Mouse (Mus musculus) right cerebral cortex, postnatal 14 days (tissue): ENCODE data around the gene Per3.

Experiments used
- DNase-seq: peaks from one replicate; pipeline ENCODE4 v3.0.0; 2022

Per3 gene

GRCm38 (mm10) chr4:151044037-151044943 is at the start of gene Per3:
Gene Per3 (minus strand): TSS chr4:151044665.
- peak; percentile 99 for DNase-seq

- no peak for DNase-seq
Measured at GRCm38 (mm10) chr4:151089270-151089669, 44.8 kb upstream of the Per3 start, which contains the start of gene Gm13090. Gene Gm13090 (plus strand): TSS chr4:151089570.

GRCm38 (mm10) chr4:151088819-151089218 is 44.4 kb upstream of the Per3 start:
- no peak for DNase-seq

GRCm38 (mm10) chr4:151087358-151087757 is 42.9 kb upstream of the Per3 start:
- DNase-seq, result no peak

- DNase-seq, result no peak
Measured at GRCm38 (mm10) chr4:151083027-151083426, 38.6 kb upstream of the Per3 start.

GRCm38 (mm10) chr4:151081977-151082376 is 37.5 kb upstream of the Per3 start:
- no peak for DNase-seq

GRCm38 (mm10) chr4:151081355-151081754 is 36.9 kb upstream of the Per3 start:
- DNase-seq, result no peak

GRCm38 (mm10) chr4:151074817-151075216 is 30.4 kb upstream of the Per3 start:
- DNase-seq, result no peak

- peak; percentile 74 for DNase-seq
Measured at GRCm38 (mm10) chr4:151073108-151073744, 28.8 kb upstream of the Per3 start.

GRCm38 (mm10) chr4:151070962-151071361 is 26.5 kb upstream of the Per3 start:
- no peak for DNase-seq

- DNase-seq, result no peak
Measured at GRCm38 (mm10) chr4:151068751-151069150, 24.3 kb upstream of the Per3 start.

- no peak for DNase-seq
Measured at GRCm38 (mm10) chr4:151059566-151059965, 15.1 kb upstream of the Per3 start.

- no peak for DNase-seq
Measured at GRCm38 (mm10) chr4:151058634-151059033, 14.2 kb upstream of the Per3 start.

- peak; percentile 100 for DNase-seq
Measured at GRCm38 (mm10) chr4:151057347-151058321, 13.2 kb upstream of the Per3 start, which contains the start of gene Vamp3. Gene Vamp3 (minus strand): TSS chr4:151057963.

- no peak for DNase-seq
Measured at GRCm38 (mm10) chr4:151051162-151051561, 6.7 kb upstream of the Per3 start.

GRCm38 (mm10) chr4:151046524-151046923 is 2.1 kb upstream of the Per3 start:
- DNase-seq, result no peak

GRCm38 (mm10) chr4:151044944-151045570 is 592 bp upstream of the Per3 start:
- DNase-seq, result no peak

- no peak for DNase-seq
Measured at GRCm38 (mm10) chr4:151043281-151043680, 1.2 kb downstream of the Per3 start.

GRCm38 (mm10) chr4:151041506-151041905 is 3.0 kb downstream of the Per3 start:
- no peak for DNase-seq

GRCm38 (mm10) chr4:151037800-151038199 is 6.7 kb downstream of the Per3 start:
- DNase-seq, result no peak

GRCm38 (mm10) chr4:151036521-151036920 is 7.9 kb downstream of the Per3 start:
- no peak for DNase-seq

GRCm38 (mm10) chr4:151027001-151027400 is 17.5 kb downstream of the Per3 start:
- DNase-seq, result no peak
